Mouse (Mus musculus): ENCODE measurements around the gene Sppl2b. TPM values are rescaled to one million over a fixed set of nuclear protein-coding genes. Genes with fewer than 3 reads are reported as not detected.

Gene Sppl2b
- total and polyA plus RNA-seq, 3 experiments: 52.0 to 65.9 TPM; not detected in 1

DNA sequence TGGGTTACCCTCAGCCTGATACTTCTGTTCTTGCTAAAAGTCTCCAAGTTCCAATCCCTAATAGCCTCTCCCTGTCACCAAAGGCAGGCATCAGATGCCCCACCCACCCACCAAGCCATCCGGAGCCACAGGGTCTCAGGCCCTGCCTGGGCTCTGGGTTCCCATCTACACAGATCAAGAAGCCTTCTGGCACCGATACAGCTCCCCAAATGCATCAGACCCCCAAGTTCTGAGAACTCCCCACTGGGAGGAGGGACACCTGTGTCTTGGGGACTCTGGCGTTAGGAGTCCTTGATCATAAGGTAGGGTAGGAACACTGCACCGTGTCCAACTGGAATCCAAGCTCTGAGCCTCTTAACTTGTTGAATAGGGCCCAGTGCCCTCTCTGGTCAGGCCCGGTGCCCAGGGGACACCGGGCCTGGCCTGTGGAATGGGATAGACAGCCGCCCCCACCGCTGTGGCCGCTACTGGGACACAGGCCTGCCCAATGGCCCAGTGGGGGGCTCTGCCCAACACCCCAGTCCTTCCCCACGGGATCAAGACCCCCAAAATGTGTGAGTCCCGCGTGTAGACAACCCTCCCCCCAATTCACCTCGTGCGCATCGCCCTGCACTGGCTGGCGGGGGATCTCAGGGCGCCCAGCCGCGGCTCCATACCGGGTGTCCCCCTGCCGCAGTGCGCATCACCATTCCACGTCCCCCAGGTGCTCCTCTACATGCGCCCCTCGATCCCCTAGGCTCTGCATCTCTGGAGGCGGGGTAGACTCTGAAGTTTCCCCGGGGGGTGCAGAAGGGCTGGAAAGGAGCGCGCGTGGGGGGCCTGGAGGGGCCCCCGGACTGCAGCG, 11.8 kb upstream of the Sppl2b start:
- Histone ChIP-seq H3K27ac (ENCODE audit: control insufficient read depth, low read depth, low read length) (no peak overlapping the region), H3K4me1 (ENCODE audit: control insufficient read depth in 1 of 2, insufficient read depth in 2 of 2, low read length in 2 of 2) (peaks cover 0 to 2% of the 10 kb centered on the region in 2 experiments; a peak in 1 of 4 replicates), H3K9me3 (replicated peaks; ENCODE audit: insufficient read depth, low read length) (no peaks in the 10 kb centered on the region), H3K27me3 (ENCODE audit: control insufficient read depth in 1 of 2, insufficient read depth in 2 of 2, low read length in 2 of 2) (no peaks in the 10 kb centered on the region; a peak in 1 of 4 replicates), H3K4me3 (ENCODE audit: control insufficient read depth in 1 of 2, insufficient read depth in 1 of 2, low read depth in 2 of 2, low read length in 2 of 2) (no peak overlapping the region), H3K9ac (ENCODE audit: control insufficient read depth, low read depth, low read length, poor library complexity, severe bottlenecking) (no peak overlapping the region), H3K79me2 (ENCODE audit: control insufficient read depth, insufficient read depth, low read length, poor library complexity) (no peaks in the 10 kb centered on the region), H3K36me3 (ENCODE audit: control insufficient read depth in 1 of 2, insufficient read depth in 2 of 2, low read length in 2 of 2) (no peaks in the 10 kb centered on the region)
- DNase-seq (ENCODE audit: low read depth, low spot score): no peak
- TF ChIP-seq RAD21 (IDR thresholded peaks at IDR 0.05; ENCODE audit: low read depth, low read length) (no peak), SIN3A (IDR thresholded peaks at IDR 0.05; ENCODE audit: low read length) (no peak), BHLHE40 (IDR thresholded peaks at IDR 0.05; ENCODE audit: borderline replicate concordance, low read depth, low read length) (no peak), TCF12 (IDR thresholded peaks at IDR 0.05; ENCODE audit: low read depth, low read length) (no peak), ZC3H11A (IDR thresholded peaks at IDR 0.05; ENCODE audit: low read depth, low read length) (no peak), POLR2AphosphoS5 (IDR thresholded peaks at IDR 0.05; ENCODE audit: borderline replicate concordance, low read depth, low read length) (no peak), NRF1 (IDR thresholded peaks at IDR 0.05; ENCODE audit: insufficient read depth, low read depth, low read length, poor library complexity, severe bottlenecking) (no peak), MYC (IDR thresholded peaks at IDR 0.05; ENCODE audit: low read depth, low read length) (no peak), ZKSCAN1 (IDR thresholded peaks at IDR 0.05; ENCODE audit: low read depth, low read length) (no peak), CHD2 (IDR thresholded peaks at IDR 0.05; ENCODE audit: low read length) (no peak), HCFC1 (IDR thresholded peaks at IDR 0.05; ENCODE audit: low read depth, low read length) (no peak), MYB (IDR thresholded peaks at IDR 0.05; ENCODE audit: low read depth, low read length) (no peak)

DNA sequence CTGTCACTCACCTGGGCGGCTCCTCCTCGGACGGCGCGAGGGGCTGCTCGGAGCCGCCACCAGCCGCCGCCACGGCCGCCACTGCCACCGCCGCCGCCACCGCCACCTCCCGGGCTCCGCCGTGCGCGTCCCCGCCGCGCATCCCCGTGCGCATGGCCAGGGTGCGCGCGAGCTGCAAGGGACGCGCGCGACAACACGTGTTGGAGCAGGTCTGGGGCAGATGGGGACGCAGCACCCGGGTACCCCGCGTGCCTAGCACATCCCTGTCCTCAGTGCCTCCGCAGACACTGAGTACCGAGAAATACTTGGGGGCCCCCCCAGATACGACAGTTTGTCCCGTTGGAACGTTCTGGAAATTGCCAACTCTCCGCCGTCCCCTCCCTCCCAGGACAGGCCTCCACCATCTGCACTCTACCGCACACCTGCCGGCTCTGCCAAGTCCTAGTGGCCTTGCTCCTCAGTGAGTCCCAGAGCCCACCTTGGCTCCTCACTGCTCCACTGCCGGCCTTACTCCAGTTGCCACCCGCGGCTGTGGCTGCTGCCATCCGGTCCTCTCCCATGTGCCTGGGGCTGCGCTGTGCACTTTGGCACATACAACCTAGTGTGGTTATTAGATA, 11.0 kb upstream of the Sppl2b start, which contains the start of gene Lingo3:
Lingo3 (minus strand) TSS at position 109 of the 617 bp plus-strand sequence.
- Histone ChIP-seq H3K79me2 (ENCODE audit: control insufficient read depth, insufficient read depth, low read length, poor library complexity) (no peaks in the 10 kb centered on the region), H3K4me3 (ENCODE audit: control insufficient read depth in 1 of 2, insufficient read depth in 1 of 2, low read depth in 2 of 2, low read length in 2 of 2) (no peak within 1 kb of the TSS), H3K27me3 (ENCODE audit: control insufficient read depth in 1 of 2, insufficient read depth in 2 of 2, low read length in 2 of 2) (no peaks in the 10 kb centered on the region), H3K9me3 (replicated peaks; ENCODE audit: insufficient read depth, low read length) (no peaks in the 10 kb centered on the region), H3K9ac (ENCODE audit: control insufficient read depth, low read depth, low read length, poor library complexity, severe bottlenecking) (no peak within 1 kb of the TSS), H3K36me3 (ENCODE audit: control insufficient read depth in 1 of 2, insufficient read depth in 2 of 2, low read length in 2 of 2) (no peaks in the 10 kb centered on the region), H3K4me1 (ENCODE audit: control insufficient read depth in 1 of 2, insufficient read depth in 2 of 2, low read length in 2 of 2) (peaks cover 0 to 7% of the 10 kb centered on the region in 2 experiments; a peak in 2 of 4 replicates), H3K27ac (ENCODE audit: control insufficient read depth, low read depth, low read length) (no peak within 1 kb of the TSS)
- no peak for DNase-seq (ENCODE audit: low read depth, low spot score)
- no peak for TF ChIP-seq MXI1 (IDR thresholded peaks at IDR 0.05; ENCODE audit: low read depth, low read length)
- no peak for TF ChIP-seq RAD21 (IDR thresholded peaks at IDR 0.05; ENCODE audit: low read depth, low read length)
- TF ChIP-seq USF1 (IDR thresholded peaks at IDR 0.05; ENCODE audit: low read depth, low read length): no peak
- TF ChIP-seq JUND (IDR thresholded peaks at IDR 0.05; ENCODE audit: low read depth, low read length): no peak
- TF ChIP-seq E2F4 (IDR thresholded peaks at IDR 0.05; ENCODE audit: borderline replicate concordance, low read depth, low read length): no peak
- TF ChIP-seq RCOR1 (IDR thresholded peaks at IDR 0.05; ENCODE audit: low read depth, low read length): no peak
- no peak for TF ChIP-seq MAZ (IDR thresholded peaks at IDR 0.05; ENCODE audit: low read depth, low read length)
- TF ChIP-seq TCF12 (IDR thresholded peaks at IDR 0.05; ENCODE audit: low read depth, low read length): no peak
- TF ChIP-seq GABPA (IDR thresholded peaks at IDR 0.05; ENCODE audit: low read depth, low read length): no peak
- no peak for TF ChIP-seq ZNF384 (IDR thresholded peaks at IDR 0.05; ENCODE audit: low read depth, low read length)
- no peak for TF ChIP-seq ETS1 (IDR thresholded peaks at IDR 0.05; ENCODE audit: low read depth, low read length)
- TF ChIP-seq TAL1 (IDR thresholded peaks at IDR 0.05; ENCODE audit: low read length): no peak
- no peak for TF ChIP-seq POLR2AphosphoS5 (IDR thresholded peaks at IDR 0.05; ENCODE audit: borderline replicate concordance, low read depth, low read length)
- TF ChIP-seq MAFK (IDR thresholded peaks at IDR 0.05; ENCODE audit: borderline replicate concordance, low read depth, low read length): no peak
- TF ChIP-seq NELFE (IDR thresholded peaks at IDR 0.05; ENCODE audit: low read depth, low read length): no peak
- TF ChIP-seq UBTF (IDR thresholded peaks at IDR 0.05; ENCODE audit: borderline replicate concordance, insufficient read depth, low read depth, low read length): no peak
- TF ChIP-seq MYC (IDR thresholded peaks at IDR 0.05; ENCODE audit: low read depth, low read length): no peak
- no peak for TF ChIP-seq MAX (IDR thresholded peaks at IDR 0.05; ENCODE audit: low read length)
- TF ChIP-seq ELF1 (IDR thresholded peaks at IDR 0.05; ENCODE audit: low read depth, low read length): no peak
- no peak for TF ChIP-seq CHD1 (IDR thresholded peaks at IDR 0.05; ENCODE audit: low read depth, low read length)

Measured in MEL (cell line).